Mouse (Mus musculus) CH12F3 (cell line): ENCODE measurements around the gene Taok3.
"Not testable (repeated sequence)": the region's sequence is repeated elsewhere in the genome, so short reads cannot be mapped to it uniquely, and the experiment has no call there.

Source experiments
- in situ Hi-C: fragments of 300-500 bp; cut with MboI; formaldehyde crosslinking; loops from 2 replicates; pipeline ENCODE4 v1.14.3; 2020; ENCODE audit warnings: low sequenced_read_pairs

Taok3 gene

GRCm38 (mm10) chr5:117291312-117291711 lies 171.4 kb downstream of the Taok3 start:
- in situ Hi-C loops, result no loop called here

GRCm38 (mm10) chr5:117292547-117292946 lies 172.6 kb downstream of the Taok3 start:
- in situ Hi-C loops, result no loop called here

- in situ Hi-C loops, result not testable (repeated sequence)
Observed at GRCm38 (mm10) chr5:117293776-117294175, 173.8 kb downstream of the Taok3 start.

GRCm38 (mm10) chr5:117295011-117295410 lies 175.1 kb downstream of the Taok3 start:
- in situ Hi-C loops, result no loop called here

GRCm38 (mm10) chr5:117302899-117303298 lies 183.0 kb downstream of the Taok3 start:
- in situ Hi-C loops, result no loop called here

- in situ Hi-C loops, result no loop called here
Observed at GRCm38 (mm10) chr5:117303691-117304579, 184.0 kb downstream of the Taok3 start.

- in situ Hi-C loops, result no loop called here
Observed at GRCm38 (mm10) chr5:117304947-117305346, 185.0 kb downstream of the Taok3 start.

GRCm38 (mm10) chr5:117305754-117306153 lies 185.8 kb downstream of the Taok3 start:
- in situ Hi-C loops, result no loop called here

GRCm38 (mm10) chr5:117306826-117307225 lies 186.9 kb downstream of the Taok3 start:
- in situ Hi-C loops, result no loop called here

GRCm38 (mm10) chr5:117307699-117308098 lies 187.8 kb downstream of the Taok3 start:
- in situ Hi-C loops, result no loop called here

GRCm38 (mm10) chr5:117313420-117313819 lies 193.5 kb downstream of the Taok3 start:
- in situ Hi-C loops, result no loop called here

GRCm38 (mm10) chr5:117313909-117314308 lies 194.0 kb downstream of the Taok3 start:
- in situ Hi-C loops, result no loop called here

GRCm38 (mm10) chr5:117314587-117315428 lies 194.9 kb downstream of the Taok3 start:
- in situ Hi-C loops, result no loop called here

GRCm38 (mm10) chr5:117318741-117319629 lies 199.1 kb downstream of the Taok3 start, which contains the start of gene Vsig10:
Gene Vsig10 (plus strand): TSS chr5:117319083.
- in situ Hi-C loops, result no loop called here

GRCm38 (mm10) chr5:117323751-117324150 lies 203.8 kb downstream of the Taok3 start:
- in situ Hi-C loops, result no loop called here
